Mouse (Mus musculus): Measurements from ENCODE around the gene Efnb3. TPM values are rescaled to one million over a fixed set of nuclear protein-coding genes. Genes with fewer than 3 reads are reported as not detected.
"Not testable (repeated sequence)": the region's sequence is repeated elsewhere in the genome, so short reads cannot be mapped to it uniquely, and the experiment has no call there.

The Efnb3 gene
- polyA plus RNA-seq, 1 experiment from 2014 or later: 7.3 TPM

GRCm38 (mm10) chr11:69530281-69530680, 29.7 kb downstream of the Efnb3 start:
- not testable (repeated sequence) for ATAC-seq (ENCODE audit: insufficient read depth, low FRiP score); H3K9ac ChIP-seq (ENCODE audit: low read length); H3K27ac ChIP-seq (ENCODE audit: low read length); H3K9me3 ChIP-seq (replicated peaks; ENCODE audit: control insufficient read depth, low read length); H3K4me1 ChIP-seq (ENCODE audit: control insufficient read depth, insufficient read depth, low read length); H3K4me2 ChIP-seq (ENCODE audit: low read depth, low read length); H3K27me3 ChIP-seq (ENCODE audit: control insufficient read depth, insufficient read depth, low read length); H3K4me3 ChIP-seq (replicated peaks; ENCODE audit: low read length); H3K36me3 ChIP-seq (ENCODE audit: control insufficient read depth, insufficient read depth, low read length)
- WGBS: 90% methylated on average over 3 of the region's 3 CpGs

GRCm38 (mm10) chr11:69528031-69528390, 32.0 kb downstream of the Efnb3 start:
- Histone ChIP-seq H3K4me2 (ENCODE audit: low read depth, low read length) (no peak overlapping the region), H3K4me3 (replicated peaks; ENCODE audit: low read length) (no peak overlapping the region), H3K27me3 (ENCODE audit: control insufficient read depth, insufficient read depth, low read length) (no peaks in the 10 kb centered on the region), H3K27ac (ENCODE audit: low read length) (no peak overlapping the region), H3K36me3 (ENCODE audit: control insufficient read depth, insufficient read depth, low read length) (no peaks in the 10 kb centered on the region), H3K9me3 (replicated peaks; ENCODE audit: control insufficient read depth, low read length) (no peaks in the 10 kb centered on the region), H3K9ac (ENCODE audit: low read length) (no peak overlapping the region), H3K4me1 (ENCODE audit: control insufficient read depth, insufficient read depth, low read length) (no peaks in the 10 kb centered on the region)
- 83% methylated on average over 4 of the region's 4 CpGs for WGBS
- no peak for ATAC-seq (ENCODE audit: insufficient read depth, low FRiP score)

- Histone ChIP-seq H3K27me3 (ENCODE audit: control insufficient read depth, insufficient read depth, low read length) (no peaks in the 10 kb centered on the region), H3K9me3 (replicated peaks; ENCODE audit: control insufficient read depth, low read length) (no peaks in the 10 kb centered on the region), H3K4me2 (ENCODE audit: low read depth, low read length) (peak overlapping the region; percentile 49), H3K9ac (ENCODE audit: low read length) (peak overlapping the region; percentile 59), H3K4me1 (ENCODE audit: control insufficient read depth, insufficient read depth, low read length) (no peaks in the 10 kb centered on the region), H3K36me3 (ENCODE audit: control insufficient read depth, insufficient read depth, low read length) (no peaks in the 10 kb centered on the region), H3K27ac (ENCODE audit: low read length) (peak overlapping the region; percentile 9; the same call in 1 of the 2 replicates), H3K4me3 (replicated peaks; ENCODE audit: low read length) (peak overlapping the region; percentile 27)
- no peak for ATAC-seq (ENCODE audit: insufficient read depth, low FRiP score)
- 12% methylated on average over 30 of the region's 30 CpGs for WGBS
These were observed 32.6 kb downstream of the Efnb3 start for GRCm38 (mm10) chr11:69527098-69528030.

- no peak for ATAC-seq (ENCODE audit: insufficient read depth, low FRiP score)
- no peaks in the 10 kb centered on the region for H3K27me3 ChIP-seq (ENCODE audit: control insufficient read depth, insufficient read depth, low read length)
- no peaks in the 10 kb centered on the region for H3K4me1 ChIP-seq (ENCODE audit: control insufficient read depth, insufficient read depth, low read length)
- 39% methylated on average over 4 of the region's 4 CpGs for WGBS
- H3K9ac ChIP-seq (ENCODE audit: low read length): no peak overlapping the region
- peak overlapping the region; percentile 49 for H3K4me2 ChIP-seq (ENCODE audit: low read depth, low read length)
- H3K9me3 ChIP-seq (replicated peaks; ENCODE audit: control insufficient read depth, low read length): no peaks in the 10 kb centered on the region
- peak overlapping the region; percentile 27; the same call in 1 of the 2 replicates for H3K4me3 ChIP-seq (replicated peaks; ENCODE audit: low read length)
- H3K36me3 ChIP-seq (ENCODE audit: control insufficient read depth, insufficient read depth, low read length): no peaks in the 10 kb centered on the region
- no peak overlapping the region for H3K27ac ChIP-seq (ENCODE audit: low read length)
These were observed 33.4 kb downstream of the Efnb3 start for GRCm38 (mm10) chr11:69526631-69527030.

GRCm38 (mm10) chr11:69525661-69526060, 34.3 kb downstream of the Efnb3 start:
- WGBS: 85% methylated on average over 9 of the region's 9 CpGs
- no peak for ATAC-seq (ENCODE audit: insufficient read depth, low FRiP score)

GRCm38 (mm10) chr11:69523651-69524050, 36.4 kb downstream of the Efnb3 start:
- Histone ChIP-seq H3K27me3 (ENCODE audit: control insufficient read depth, insufficient read depth, low read length) (no peaks in the 10 kb centered on the region), H3K4me3 (replicated peaks; ENCODE audit: low read length) (no peak overlapping the region), H3K27ac (ENCODE audit: low read length) (peak overlapping the region; percentile 21; the same call in 1 of the 2 replicates), H3K4me1 (ENCODE audit: control insufficient read depth, insufficient read depth, low read length) (no peaks in the 10 kb centered on the region), H3K9ac (ENCODE audit: low read length) (no peak overlapping the region), H3K36me3 (ENCODE audit: control insufficient read depth, insufficient read depth, low read length) (no peaks in the 10 kb centered on the region), H3K4me2 (ENCODE audit: low read depth, low read length) (no peak overlapping the region), H3K9me3 (replicated peaks; ENCODE audit: control insufficient read depth, low read length) (no peaks in the 10 kb centered on the region)
- 80% methylated on average over 4 of the region's 4 CpGs for WGBS
- no peak for ATAC-seq (ENCODE audit: insufficient read depth, low FRiP score)

More at GRCm38 (mm10) chr11:69525661-69526060, 34.3 kb downstream of the Efnb3 start:
- Histone ChIP-seq H3K4me1 (ENCODE audit: control insufficient read depth, insufficient read depth, low read length) (no peaks in the 10 kb centered on the region), H3K9me3 (replicated peaks; ENCODE audit: control insufficient read depth, low read length) (no peaks in the 10 kb centered on the region), H3K27ac (ENCODE audit: low read length) (no peak overlapping the region), H3K36me3 (ENCODE audit: control insufficient read depth, insufficient read depth, low read length) (no peaks in the 10 kb centered on the region), H3K9ac (ENCODE audit: low read length) (no peak overlapping the region), H3K4me2 (ENCODE audit: low read depth, low read length) (no peak overlapping the region), H3K27me3 (ENCODE audit: control insufficient read depth, insufficient read depth, low read length) (no peaks in the 10 kb centered on the region), H3K4me3 (replicated peaks; ENCODE audit: low read length) (no peak overlapping the region)

GRCm38 (mm10) chr11:69521526-69522149, 38.4 kb downstream of the Efnb3 start:
- Histone ChIP-seq H3K36me3 (ENCODE audit: control insufficient read depth, insufficient read depth, low read length) (no peaks in the 10 kb centered on the region), H3K9me3 (replicated peaks; ENCODE audit: control insufficient read depth, low read length) (no peaks in the 10 kb centered on the region), H3K9ac (ENCODE audit: low read length) (no peak overlapping the region), H3K27me3 (ENCODE audit: control insufficient read depth, insufficient read depth, low read length) (no peaks in the 10 kb centered on the region), H3K4me2 (ENCODE audit: low read depth, low read length) (no peak overlapping the region), H3K4me3 (replicated peaks; ENCODE audit: low read length) (no peak overlapping the region), H3K27ac (ENCODE audit: low read length) (no peak overlapping the region), H3K4me1 (ENCODE audit: control insufficient read depth, insufficient read depth, low read length) (no peaks in the 10 kb centered on the region)
- ATAC-seq (ENCODE audit: insufficient read depth, low FRiP score): no peak
- WGBS: 73% methylated on average over 9 of the region's 9 CpGs

- Histone ChIP-seq H3K27ac (ENCODE audit: low read length) (no peak overlapping the region), H3K9ac (ENCODE audit: low read length) (no peak overlapping the region), H3K4me2 (ENCODE audit: low read depth, low read length) (no peak overlapping the region), H3K4me1 (ENCODE audit: control insufficient read depth, insufficient read depth, low read length) (no peaks in the 10 kb centered on the region), H3K36me3 (ENCODE audit: control insufficient read depth, insufficient read depth, low read length) (no peaks in the 10 kb centered on the region), H3K4me3 (replicated peaks; ENCODE audit: low read length) (no peak overlapping the region), H3K9me3 (replicated peaks; ENCODE audit: control insufficient read depth, low read length) (no peaks in the 10 kb centered on the region), H3K27me3 (ENCODE audit: control insufficient read depth, insufficient read depth, low read length) (no peaks in the 10 kb centered on the region)
- WGBS: 66% methylated on average over 4 of the region's 4 CpGs
- ATAC-seq (ENCODE audit: insufficient read depth, low FRiP score): no peak
These were observed 40.0 kb downstream of the Efnb3 start for GRCm38 (mm10) chr11:69519976-69520375.

- no peaks in the 10 kb centered on the region for H3K36me3 ChIP-seq (ENCODE audit: control insufficient read depth, insufficient read depth, low read length)
- WGBS: 59% methylated on average over 3 of the region's 3 CpGs
These were observed 43.3 kb downstream of the Efnb3 start for GRCm38 (mm10) chr11:69516661-69517060.

More at GRCm38 (mm10) chr11:69516661-69517060, 43.3 kb downstream of the Efnb3 start:
- no peaks in the 10 kb centered on the region for H3K4me1 ChIP-seq (ENCODE audit: control insufficient read depth, insufficient read depth, low read length)
- H3K4me3 ChIP-seq (replicated peaks; ENCODE audit: low read length): no peak overlapping the region
- H3K9me3 ChIP-seq (replicated peaks; ENCODE audit: control insufficient read depth, low read length): no peaks in the 10 kb centered on the region
- H3K27me3 ChIP-seq (ENCODE audit: control insufficient read depth, insufficient read depth, low read length): no peaks in the 10 kb centered on the region
- no peak overlapping the region for H3K4me2 ChIP-seq (ENCODE audit: low read depth, low read length)
- no peak overlapping the region for H3K27ac ChIP-seq (ENCODE audit: low read length)
- no peak for ATAC-seq (ENCODE audit: insufficient read depth, low FRiP score)
- no peak overlapping the region for H3K9ac ChIP-seq (ENCODE audit: low read length)
